Mouse (Mus musculus): ENCODE data around the gene Hoxd8. TPM values are rescaled to one million over a fixed set of nuclear protein-coding genes. Genes with fewer than 3 reads are reported as not detected.

Gene Hoxd8
- under 1 TPM in 1 of 26 experiments, not detected in 25; 0.82 TPM for total RNA-seq (2018; cell fraction: chromatin; rRNA removed)
- total RNA-seq (2018; cell fraction: cytosol; rRNA removed), result not detected
- total RNA-seq (2018; cell fraction: nucleus; rRNA removed), result 1 to 10 TPM in 1 of 26 experiments, not detected in 25; 1.4 TPM
- polyA plus RNA-seq (2018), result not detected in 3 replicates

DNA sequence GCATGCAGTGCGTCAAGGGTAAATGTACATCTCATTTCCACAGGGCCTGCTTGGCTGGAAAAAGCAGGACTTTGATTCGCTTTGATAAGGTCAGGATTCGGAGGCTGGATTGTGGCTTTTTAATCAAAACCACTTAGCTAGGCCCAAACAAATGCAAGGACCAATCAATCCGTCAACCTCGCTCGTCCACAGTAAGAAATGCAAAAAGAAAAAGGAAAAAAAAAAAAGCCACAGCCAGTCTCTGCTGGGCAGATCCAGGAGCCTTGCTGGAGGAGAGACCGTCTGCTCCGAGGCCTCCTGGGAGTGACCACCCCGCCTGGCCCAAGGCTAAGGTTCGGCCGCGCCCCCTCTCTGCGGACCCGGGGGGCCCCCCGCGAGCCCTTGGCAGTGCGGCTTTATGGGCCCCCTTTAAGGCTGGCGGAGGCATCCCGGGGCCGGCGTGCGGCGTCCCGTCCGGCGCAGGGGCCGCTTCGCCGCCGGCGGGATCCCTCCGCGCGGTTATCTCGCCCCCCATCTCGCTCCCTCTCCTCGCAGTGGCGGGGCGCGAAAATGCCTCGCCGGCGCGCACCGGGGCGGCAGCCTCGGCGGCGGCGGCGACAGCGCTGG is at the start of gene Hoxd8:
Gene Hoxd8, plus strand, starts transcription at position 223 of the 606 bp plus-strand sequence.
- Histone ChIP-seq H3K79me2 (ENCODE audit: inconsistent target) (no peaks in the 10 kb centered on the region), H3K4me3 (ENCODE audit: inconsistent target) (no peak within 1 kb of the TSS), H3K27ac (no peak within 1 kb of the TSS), H3K36me3 (ENCODE audit: inconsistent target) (no peaks in the 10 kb centered on the region)
- WGBS (ENCODE audit: missing documents), result 7% methylated on average over 43 of the region's 52 CpGs

DNA sequence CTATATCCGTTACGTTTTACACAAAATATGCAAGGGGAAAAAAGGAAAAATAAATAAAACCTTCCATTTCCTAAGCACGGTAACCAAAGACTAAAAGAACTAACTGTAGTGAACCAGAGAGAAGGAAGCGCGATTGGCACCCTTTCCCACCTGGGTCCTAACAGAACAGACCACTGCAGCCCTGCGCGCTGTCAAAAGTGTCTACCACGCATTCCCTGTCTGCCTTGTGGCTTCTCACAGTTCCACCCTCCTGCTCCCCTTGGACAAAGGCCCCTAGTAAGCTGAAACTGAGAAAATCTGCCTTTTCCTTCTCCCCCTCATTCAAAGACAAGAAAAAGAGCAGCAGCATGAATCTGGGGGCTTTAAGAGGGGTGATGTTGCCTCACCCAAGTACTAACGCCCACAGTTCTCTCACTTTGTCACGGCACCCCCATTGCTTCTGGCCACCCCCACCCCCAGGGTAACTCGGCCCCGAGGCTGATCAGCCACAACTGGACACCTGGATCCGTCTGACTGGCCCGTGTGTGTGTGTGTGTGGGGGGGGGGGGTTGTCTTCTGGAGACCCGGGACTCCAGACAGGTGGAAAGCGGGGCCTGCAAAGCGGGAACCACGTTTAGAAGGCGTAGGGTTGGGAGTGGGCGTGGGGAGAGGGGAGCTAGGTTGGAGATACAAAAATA is 49.5 kb upstream of the Hoxd8 start:
- Histone ChIP-seq H3K36me3 (ENCODE audit: inconsistent target) (no peaks in the 10 kb centered on the region), H3K4me3 (ENCODE audit: inconsistent target) (no peak overlapping the region), H3K79me2 (ENCODE audit: inconsistent target) (no peaks in the 10 kb centered on the region), H3K27ac (no peak overlapping the region)
- 18% methylated on average over 16 of the region's 20 CpGs for WGBS (ENCODE audit: missing documents)

- Histone ChIP-seq H3K4me3 (ENCODE audit: inconsistent target) (no peak overlapping the region), H3K79me2 (ENCODE audit: inconsistent target) (no peaks in the 10 kb centered on the region), H3K36me3 (ENCODE audit: inconsistent target) (no peaks in the 10 kb centered on the region), H3K27ac (no peak overlapping the region)
- 4% methylated on average over 26 of the region's 47 CpGs for WGBS (ENCODE audit: missing documents)
Measured at GRCm38 (mm10) chr2:74655420-74655781, 49.0 kb upstream of the Hoxd8 start.

DNA sequence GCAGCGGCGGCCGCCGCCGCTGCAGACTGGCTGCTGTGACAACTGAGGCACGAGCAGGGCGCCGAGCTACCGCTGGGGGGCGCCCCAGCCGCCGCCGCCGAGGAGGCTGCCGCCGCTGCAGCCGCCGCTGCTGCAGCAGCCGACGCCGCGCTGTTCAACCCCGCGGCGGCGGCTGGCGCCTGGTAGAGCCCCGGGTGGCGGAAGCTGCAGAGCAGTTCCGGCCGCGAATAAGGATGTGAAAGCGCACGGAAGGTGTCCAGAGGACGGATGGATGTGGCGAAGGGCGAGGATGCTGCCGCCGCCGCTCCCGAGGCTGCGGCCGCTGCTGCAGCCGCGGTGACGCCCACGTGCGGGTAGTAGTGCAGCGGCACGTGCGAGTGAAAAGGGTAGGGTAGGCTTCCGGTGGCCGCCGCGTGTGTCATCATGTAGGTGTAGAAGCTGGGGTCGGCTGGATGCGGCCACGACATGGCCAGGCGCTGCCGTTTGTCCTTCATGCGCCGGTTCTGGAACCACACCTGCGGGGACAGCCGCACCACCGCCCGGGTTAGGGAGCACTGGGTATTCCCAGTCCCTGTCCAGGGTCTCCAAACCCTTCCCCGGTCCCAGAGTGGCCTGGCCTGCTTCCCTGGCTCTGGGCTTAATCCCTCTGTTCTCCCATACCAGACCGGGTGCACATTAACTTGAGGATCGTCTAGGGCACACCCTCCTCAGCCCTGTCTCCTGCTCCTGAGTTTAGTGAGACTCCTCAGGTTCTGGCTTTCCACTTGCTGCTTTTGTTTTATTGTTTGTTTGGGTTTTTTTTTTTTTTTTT is 48.4 kb upstream of the Hoxd8 start:
- Histone ChIP-seq H3K27ac (no peak overlapping the region), H3K36me3 (ENCODE audit: inconsistent target) (no peaks in the 10 kb centered on the region), H3K79me2 (ENCODE audit: inconsistent target) (no peaks in the 10 kb centered on the region), H3K4me3 (ENCODE audit: inconsistent target) (no peak overlapping the region)
- WGBS (ENCODE audit: missing documents), result 2% methylated on average over 64 of the region's 69 CpGs

GRCm38 (mm10) chr2:74656632-74657021 is 47.8 kb upstream of the Hoxd8 start:
- no peaks in the 10 kb centered on the region for H3K79me2 ChIP-seq (ENCODE audit: inconsistent target)
- no peak overlapping the region for H3K4me3 ChIP-seq (ENCODE audit: inconsistent target)
- no peaks in the 10 kb centered on the region for H3K36me3 ChIP-seq (ENCODE audit: inconsistent target)
- WGBS (ENCODE audit: missing documents), result 17% methylated on average over 4 of the region's 4 CpGs
- H3K27ac ChIP-seq, result no peak overlapping the region

DNA sequence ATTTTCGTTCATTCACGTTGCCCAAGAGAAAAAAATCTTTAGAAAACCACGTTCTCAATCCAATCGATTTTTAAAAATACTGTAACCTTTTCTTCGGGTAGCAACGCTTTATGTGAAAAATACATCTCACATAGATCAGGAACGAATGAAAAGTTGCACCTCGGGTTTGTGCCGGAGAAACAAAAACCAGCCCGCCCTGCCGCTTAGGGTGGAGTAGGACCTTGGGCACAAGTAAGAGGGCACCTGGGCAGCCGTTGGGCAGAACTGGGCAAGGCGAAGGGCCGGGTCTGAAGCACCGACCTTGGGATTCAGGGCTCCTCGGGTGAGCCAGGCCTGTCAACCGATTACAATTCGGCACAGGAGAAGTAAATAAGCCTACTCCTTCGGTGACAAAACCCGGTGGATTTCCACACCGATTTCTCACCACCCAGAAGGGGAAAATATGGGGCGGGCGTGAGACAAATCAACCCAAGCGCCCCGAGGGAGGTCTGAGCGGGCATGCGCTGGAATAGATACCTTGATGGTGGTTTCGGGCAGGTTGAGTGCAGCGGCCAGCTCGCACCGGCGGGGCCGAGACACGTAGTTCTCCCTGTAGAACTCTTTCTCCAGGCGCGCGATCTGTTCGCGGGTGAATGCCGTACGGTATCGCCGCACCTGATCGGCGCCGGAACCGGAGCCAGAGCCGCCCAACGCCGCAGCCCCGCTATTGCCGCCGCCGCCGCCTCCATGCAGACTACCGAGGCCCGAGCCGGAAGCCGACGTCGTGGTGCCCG is 47.0 kb upstream of the Hoxd8 start:
- H3K4me3 ChIP-seq (ENCODE audit: inconsistent target), result no peak overlapping the region
- H3K27ac ChIP-seq, result no peak overlapping the region
- no peaks in the 10 kb centered on the region for H3K36me3 ChIP-seq (ENCODE audit: inconsistent target)
- 6% methylated on average over 62 of the region's 62 CpGs for WGBS (ENCODE audit: missing documents)
- no peaks in the 10 kb centered on the region for H3K79me2 ChIP-seq (ENCODE audit: inconsistent target)

DNA sequence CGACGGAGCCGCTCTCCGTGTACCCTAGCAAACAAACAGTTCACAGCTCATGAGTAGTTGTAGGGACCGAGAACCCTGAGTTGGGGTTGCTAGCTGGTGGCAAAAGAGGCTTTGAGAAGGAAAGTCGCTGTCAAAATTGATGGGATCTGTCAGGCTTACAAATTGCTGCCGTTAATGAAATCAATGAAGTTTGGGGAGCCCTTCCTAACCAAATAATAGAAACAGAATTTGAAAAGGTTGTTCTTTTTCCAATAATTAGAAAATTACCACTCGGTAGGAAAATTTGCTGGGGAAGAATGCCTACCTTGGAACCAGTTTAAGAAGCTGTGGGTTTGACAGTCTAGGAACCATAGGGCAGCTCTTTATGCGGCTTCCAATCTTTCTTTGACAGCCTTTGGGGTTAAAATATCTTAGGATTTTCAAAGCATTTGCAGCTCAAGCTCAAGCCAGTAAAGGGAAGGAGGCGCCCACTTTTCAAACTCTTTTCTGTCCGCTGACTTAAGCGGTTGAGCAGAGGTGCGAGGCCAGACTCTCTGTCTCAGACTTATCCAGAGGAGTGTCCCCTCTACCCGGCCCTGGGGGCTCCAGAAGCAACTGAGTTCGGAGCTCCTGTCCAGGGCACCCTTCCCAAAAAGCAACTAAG is 46.3 kb upstream of the Hoxd8 start:
- Histone ChIP-seq H3K79me2 (ENCODE audit: inconsistent target) (no peaks in the 10 kb centered on the region), H3K27ac (no peak overlapping the region), H3K4me3 (ENCODE audit: inconsistent target) (no peak overlapping the region), H3K36me3 (ENCODE audit: inconsistent target) (no peaks in the 10 kb centered on the region)
- 9% methylated on average over 15 of the region's 15 CpGs for WGBS (ENCODE audit: missing documents)

- H3K4me3 ChIP-seq (ENCODE audit: inconsistent target), result no peak overlapping the region
- no peaks in the 10 kb centered on the region for H3K79me2 ChIP-seq (ENCODE audit: inconsistent target)
- H3K27ac ChIP-seq, result no peak overlapping the region
- H3K36me3 ChIP-seq (ENCODE audit: inconsistent target), result no peaks in the 10 kb centered on the region
- WGBS (ENCODE audit: missing documents), result 7% methylated on average over 47 of the region's 47 CpGs
Measured at GRCm38 (mm10) chr2:74658667-74659371, 45.6 kb upstream of the Hoxd8 start.

- Histone ChIP-seq H3K4me3 (ENCODE audit: inconsistent target) (no peak within 1 kb of the TSS), H3K27ac (no peak within 1 kb of the TSS), H3K36me3 (ENCODE audit: inconsistent target) (no peaks in the 10 kb centered on the region), H3K79me2 (ENCODE audit: inconsistent target) (no peaks in the 10 kb centered on the region)
- WGBS (ENCODE audit: missing documents), result 11% methylated on average over 27 of the region's 28 CpGs
Measured at GRCm38 (mm10) chr2:74659507-74660005, 44.9 kb upstream of the Hoxd8 start, which contains the start of gene Evx2. Evx2 (minus strand) TSS chr2:74659557.

GRCm38 (mm10) chr2:74660421-74661375 is 43.7 kb upstream of the Hoxd8 start:
- no peak overlapping the region for H3K4me3 ChIP-seq (ENCODE audit: inconsistent target)
- H3K27ac ChIP-seq, result no peak overlapping the region
- no peaks in the 10 kb centered on the region for H3K79me2 ChIP-seq (ENCODE audit: inconsistent target)
- WGBS (ENCODE audit: missing documents), result 8% methylated on average over 29 of the region's 30 CpGs
- no peaks in the 10 kb centered on the region for H3K36me3 ChIP-seq (ENCODE audit: inconsistent target)

DNA sequence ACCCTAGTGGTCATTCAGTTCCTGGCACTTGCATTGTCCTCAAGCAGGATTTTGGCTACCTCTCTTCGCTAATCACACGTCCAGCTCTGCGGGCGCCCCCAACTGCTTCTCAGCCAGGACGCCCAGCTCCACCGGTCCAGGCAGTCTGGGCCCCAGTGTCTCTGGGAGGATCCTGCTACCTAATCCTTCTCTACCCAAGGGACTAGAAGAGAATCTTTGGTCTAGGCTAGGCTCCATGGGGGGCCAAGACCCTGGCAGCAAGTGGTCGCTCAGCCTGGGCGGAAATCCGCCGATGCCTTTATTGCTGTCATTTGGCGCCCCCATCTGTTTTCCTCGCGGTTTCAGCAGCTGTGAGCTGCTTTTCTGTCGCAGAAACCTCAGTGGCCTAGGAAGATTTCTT is 42.7 kb upstream of the Hoxd8 start:
- 5% methylated on average over 12 of the region's 14 CpGs for WGBS (ENCODE audit: missing documents)
- Histone ChIP-seq H3K36me3 (ENCODE audit: inconsistent target) (no peaks in the 10 kb centered on the region), H3K79me2 (ENCODE audit: inconsistent target) (no peaks in the 10 kb centered on the region), H3K27ac (no peak overlapping the region), H3K4me3 (ENCODE audit: inconsistent target) (no peak overlapping the region)

DNA sequence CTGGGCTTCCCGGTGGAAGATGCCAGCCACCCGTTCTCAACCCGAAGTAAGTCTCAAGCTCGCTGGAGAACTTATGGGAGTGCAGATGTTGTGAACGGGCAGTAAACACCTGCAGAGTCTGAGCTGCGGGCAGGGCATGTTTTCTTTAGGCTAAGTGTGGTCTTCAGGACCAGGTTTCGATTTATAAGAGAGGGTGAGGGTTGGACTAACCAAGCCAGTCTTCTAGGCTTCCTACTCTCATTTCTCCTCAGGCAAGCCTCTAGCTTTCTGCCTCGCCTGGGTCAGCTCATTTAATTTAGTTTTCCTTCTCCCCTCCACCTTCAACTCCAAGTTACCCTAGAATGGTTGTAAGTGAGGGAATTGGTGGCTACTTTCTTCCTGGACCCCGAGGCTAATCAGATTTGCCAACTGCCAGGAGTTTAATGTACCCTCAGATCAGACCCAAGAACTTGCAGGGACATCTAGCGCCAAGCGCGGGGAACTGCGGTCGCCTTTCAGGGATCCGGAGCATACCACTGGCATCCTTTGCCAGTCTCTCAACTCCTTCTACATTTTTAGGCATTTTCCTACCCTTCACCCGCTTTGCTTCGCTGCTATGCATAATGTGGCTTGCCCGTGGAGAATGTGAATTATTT is 41.0 kb upstream of the Hoxd8 start:
- Histone ChIP-seq H3K79me2 (ENCODE audit: inconsistent target) (no peaks in the 10 kb centered on the region), H3K27ac (no peak overlapping the region), H3K36me3 (ENCODE audit: inconsistent target) (no peaks in the 10 kb centered on the region), H3K4me3 (ENCODE audit: inconsistent target) (no peak overlapping the region)
- 8% methylated on average over 18 of the region's 18 CpGs for WGBS (ENCODE audit: missing documents)

Data from macrophage (primary cell).